Mouse (Mus musculus): Measurements from ENCODE around the gene Lck. TPM values are rescaled to one million over a fixed set of nuclear protein-coding genes. Genes with fewer than 3 reads are reported as not detected.
"Not testable (repeated sequence)": the region's sequence is repeated elsewhere in the genome, so short reads cannot be mapped to it uniquely, and the experiment has no call there.

Lck gene
- polyA plus RNA-seq, 1 experiment from 2014 or later: 3.1 TPM

DNA sequence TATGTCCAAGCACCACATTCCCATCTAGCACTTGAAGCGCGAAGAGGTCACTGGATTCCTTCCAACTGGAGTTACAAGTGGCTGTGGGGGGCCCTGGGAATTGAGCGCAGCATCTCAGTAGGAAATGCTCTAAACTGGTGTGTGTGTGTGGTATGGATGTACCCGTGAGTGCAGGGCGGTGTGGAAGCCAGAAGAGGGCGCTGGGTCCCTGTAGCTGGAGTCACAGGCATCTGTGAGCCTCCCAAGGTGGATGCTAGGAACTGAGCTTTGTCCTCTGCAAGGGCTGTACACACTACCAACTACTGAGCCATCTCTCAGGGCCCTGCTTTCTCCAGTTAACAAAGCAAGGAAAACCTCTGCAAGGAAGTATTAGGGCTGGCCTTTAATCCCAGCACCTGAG is 33.4 kb downstream of the Lck start:
- no peak overlapping the region for H3K27ac ChIP-seq (ENCODE audit: low read depth, low read length)
- H3K4me1 ChIP-seq (replicated peaks; ENCODE audit: control insufficient read depth, insufficient read depth, low read length): no peaks in the 10 kb centered on the region
- H3K4me3 ChIP-seq (ENCODE audit: low read depth, low read length): no peak overlapping the region
- peak; percentile 71 for TF ChIP-seq CTCF (IDR thresholded peaks at IDR 0.05; ENCODE audit: low read depth)
- WGBS: 78% methylated on average over 6 of the region's 6 CpGs
- no peaks in the 10 kb centered on the region; the same call in 1 of the 2 replicates for H3K36me3 ChIP-seq (ENCODE audit: control insufficient read depth, insufficient read depth)
- no peak for ATAC-seq
- no peaks in the 10 kb centered on the region for H3K27me3 ChIP-seq (replicated peaks; ENCODE audit: control insufficient read depth, insufficient read depth, low read length)
- H3K9ac ChIP-seq (ENCODE audit: low read depth, low read length): no peak overlapping the region
- H3K9me3 ChIP-seq (ENCODE audit: control insufficient read depth): no peaks in the 10 kb centered on the region
- H3K4me2 ChIP-seq (replicated peaks; ENCODE audit: low read depth): no peak overlapping the region

DNA sequence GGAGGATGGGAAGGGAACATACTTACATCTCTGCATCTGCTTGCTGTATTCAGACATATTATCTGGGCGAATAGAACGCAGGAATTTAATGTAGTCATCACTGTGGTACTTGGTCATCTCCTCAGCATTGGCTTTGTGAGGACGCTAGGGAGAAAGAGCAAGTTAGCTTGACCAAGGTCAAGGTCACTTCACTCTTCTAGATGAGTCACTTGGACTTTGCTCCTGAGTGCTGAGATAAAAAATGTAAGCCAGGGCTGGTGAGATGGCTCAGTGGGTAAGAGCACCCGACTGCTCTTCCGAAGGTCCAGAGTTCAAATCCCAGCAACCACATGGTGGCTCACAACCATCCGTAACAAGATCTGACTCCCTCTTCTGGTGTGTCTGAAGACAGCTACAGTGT is 44.5 kb downstream of the Lck start:
- H3K36me3 ChIP-seq (ENCODE audit: control insufficient read depth, insufficient read depth): peaks cover 33% of the 10 kb centered on the region
- 79% methylated on average over 5 of the region's 6 CpGs for WGBS
- H3K9ac ChIP-seq (ENCODE audit: low read depth, low read length); ATAC-seq; H3K4me2 ChIP-seq (replicated peaks; ENCODE audit: low read depth); H3K27me3 ChIP-seq (replicated peaks; ENCODE audit: control insufficient read depth, insufficient read depth, low read length); H3K9me3 ChIP-seq (ENCODE audit: control insufficient read depth); H3K27ac ChIP-seq (ENCODE audit: low read depth, low read length); H3K4me3 ChIP-seq (ENCODE audit: low read depth, low read length); H3K4me1 ChIP-seq (replicated peaks; ENCODE audit: control insufficient read depth, insufficient read depth, low read length): not testable (repeated sequence)

DNA sequence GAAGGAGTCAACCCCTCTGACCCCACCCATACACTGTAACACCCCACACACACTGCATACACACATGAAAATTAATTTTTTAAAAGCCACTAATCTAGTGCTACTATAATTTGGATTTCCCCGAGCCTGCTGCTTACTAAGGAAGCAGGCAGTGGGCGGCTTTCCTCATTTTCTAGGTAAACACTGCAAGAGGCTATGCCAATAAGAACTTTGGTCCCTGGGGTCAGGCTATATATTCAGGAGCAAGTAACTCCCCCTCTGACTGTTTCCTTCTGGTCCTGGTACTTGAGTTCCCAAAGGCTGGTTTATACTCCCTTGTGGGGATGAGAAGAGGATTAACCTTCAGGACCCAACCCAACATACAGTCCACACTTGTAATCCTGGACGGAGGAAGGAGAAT is 47.6 kb downstream of the Lck start:
- Histone ChIP-seq H3K4me1 (replicated peaks; ENCODE audit: control insufficient read depth, insufficient read depth, low read length) (no peaks in the 10 kb centered on the region), H3K9ac (ENCODE audit: low read depth, low read length) (no peak overlapping the region), H3K27ac (ENCODE audit: low read depth, low read length) (no peak overlapping the region), H3K27me3 (replicated peaks; ENCODE audit: control insufficient read depth, insufficient read depth, low read length) (no peaks in the 10 kb centered on the region), H3K36me3 (ENCODE audit: control insufficient read depth, insufficient read depth) (peaks cover 53% of the 10 kb centered on the region), H3K4me3 (ENCODE audit: low read depth, low read length) (no peak overlapping the region), H3K9me3 (ENCODE audit: control insufficient read depth) (no peaks in the 10 kb centered on the region), H3K4me2 (replicated peaks; ENCODE audit: low read depth) (no peak overlapping the region)
- no peak for ATAC-seq
- WGBS: 63% methylated on average over 3 of the region's 3 CpGs
- TF ChIP-seq CTCF (IDR thresholded peaks at IDR 0.05; ENCODE audit: low read depth): no peak

- no peak for TF ChIP-seq CTCF (IDR thresholded peaks at IDR 0.05; ENCODE audit: low read depth)
- Histone ChIP-seq H3K27me3 (replicated peaks; ENCODE audit: control insufficient read depth, insufficient read depth, low read length) (no peaks in the 10 kb centered on the region), H3K27ac (ENCODE audit: low read depth, low read length) (no peak overlapping the region), H3K9me3 (ENCODE audit: control insufficient read depth) (no peaks in the 10 kb centered on the region), H3K9ac (ENCODE audit: low read depth, low read length) (no peak overlapping the region), H3K4me2 (replicated peaks; ENCODE audit: low read depth) (no peak overlapping the region), H3K4me3 (ENCODE audit: low read depth, low read length) (no peak overlapping the region), H3K4me1 (replicated peaks; ENCODE audit: control insufficient read depth, insufficient read depth, low read length) (no peaks in the 10 kb centered on the region), H3K36me3 (ENCODE audit: control insufficient read depth, insufficient read depth) (peaks cover 57% of the 10 kb centered on the region)
- WGBS: 89% methylated on average over 5 of the region's 5 CpGs
- ATAC-seq: no peak
Observed at GRCm38 (mm10) chr4:129525338-129525737, 48.1 kb downstream of the Lck start.

GRCm38 (mm10) chr4:129518519-129518918 is 54.9 kb downstream of the Lck start:
- Histone ChIP-seq H3K27ac (ENCODE audit: low read depth, low read length) (no peak overlapping the region), H3K4me3 (ENCODE audit: low read depth, low read length) (no peak overlapping the region), H3K4me1 (replicated peaks; ENCODE audit: control insufficient read depth, insufficient read depth, low read length) (no peaks in the 10 kb centered on the region), H3K27me3 (replicated peaks; ENCODE audit: control insufficient read depth, insufficient read depth, low read length) (no peaks in the 10 kb centered on the region), H3K36me3 (ENCODE audit: control insufficient read depth, insufficient read depth) (peaks cover 66% of the 10 kb centered on the region), H3K4me2 (replicated peaks; ENCODE audit: low read depth) (no peak overlapping the region), H3K9ac (ENCODE audit: low read depth, low read length) (no peak overlapping the region), H3K9me3 (ENCODE audit: control insufficient read depth) (no peaks in the 10 kb centered on the region)
- TF ChIP-seq CTCF (IDR thresholded peaks at IDR 0.05; ENCODE audit: low read depth): no peak
- no peak for ATAC-seq
- 84% methylated on average over 8 of the region's 8 CpGs for WGBS

- no peak for TF ChIP-seq CTCF (IDR thresholded peaks at IDR 0.05; ENCODE audit: low read depth)
- Histone ChIP-seq H3K9me3 (ENCODE audit: control insufficient read depth) (no peaks in the 10 kb centered on the region), H3K9ac (ENCODE audit: low read depth, low read length) (no peak overlapping the region), H3K27me3 (replicated peaks; ENCODE audit: control insufficient read depth, insufficient read depth, low read length) (no peaks in the 10 kb centered on the region), H3K4me1 (replicated peaks; ENCODE audit: control insufficient read depth, insufficient read depth, low read length) (no peaks in the 10 kb centered on the region), H3K27ac (ENCODE audit: low read depth, low read length) (no peak overlapping the region), H3K4me2 (replicated peaks; ENCODE audit: low read depth) (no peak overlapping the region), H3K4me3 (ENCODE audit: low read depth, low read length) (no peak overlapping the region), H3K36me3 (ENCODE audit: control insufficient read depth, insufficient read depth) (peaks cover 50% of the 10 kb centered on the region)
- no peak for ATAC-seq
- 17% methylated on average over 2 of the region's 2 CpGs for WGBS
Observed at GRCm38 (mm10) chr4:129516925-129517324, 56.5 kb downstream of the Lck start.

DNA sequence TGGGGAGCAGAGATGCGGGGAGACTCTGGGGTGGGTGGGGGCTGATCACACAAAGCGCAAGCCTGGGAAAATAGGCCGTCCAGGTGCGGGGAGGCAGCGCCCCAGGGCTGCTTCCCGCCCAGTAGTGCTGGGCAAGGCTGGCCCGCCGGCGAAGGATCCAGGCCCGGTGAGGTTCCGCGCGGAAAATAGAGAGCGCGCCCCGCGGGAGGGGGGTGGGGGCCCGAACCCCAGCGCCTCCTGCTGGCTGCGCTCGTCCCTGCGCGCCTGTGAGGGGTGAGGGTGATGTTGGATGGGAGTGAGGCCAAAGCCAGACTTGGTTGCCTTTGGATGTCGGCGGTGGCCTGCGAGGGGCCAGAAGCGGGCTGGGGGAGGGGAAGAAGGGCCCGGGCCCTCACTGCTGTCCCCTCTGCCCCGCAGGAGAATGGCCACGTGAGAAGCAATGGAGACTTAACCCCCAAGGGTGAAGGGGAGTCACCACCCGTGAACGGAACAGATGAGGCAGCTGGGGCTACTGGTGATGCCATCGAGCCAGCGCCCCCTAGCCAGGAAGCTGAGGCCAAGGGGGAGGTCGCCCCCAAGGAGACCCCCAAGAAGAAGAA is 59.0 kb downstream of the Lck start:
- under 1% methylated on average over 33 of the region's 35 CpGs for WGBS
- Histone ChIP-seq H3K9ac (ENCODE audit: low read depth, low read length) (peak overlapping the region; percentile 84), H3K36me3 (ENCODE audit: control insufficient read depth, insufficient read depth) (peaks cover 26% of the 10 kb centered on the region), H3K27me3 (replicated peaks; ENCODE audit: control insufficient read depth, insufficient read depth, low read length) (no peaks in the 10 kb centered on the region), H3K9me3 (ENCODE audit: control insufficient read depth) (no peaks in the 10 kb centered on the region), H3K27ac (ENCODE audit: low read depth, low read length) (peak overlapping the region; percentile 76), H3K4me1 (replicated peaks; ENCODE audit: control insufficient read depth, insufficient read depth, low read length) (0 out of 2 replicates have a peak, but pooled peaks cover under 1% of the 10 kb centered on the region), H3K4me2 (replicated peaks; ENCODE audit: low read depth) (peak overlapping the region; percentile 99), H3K4me3 (ENCODE audit: low read depth, low read length) (peak overlapping the region; percentile 84)
- peak; percentile 89 for TF ChIP-seq CTCF (IDR thresholded peaks at IDR 0.05; ENCODE audit: low read depth)
- ATAC-seq: peak; percentile 58

Data from intestine, postnatal 0 days (tissue).